Mouse (Mus musculus) heart, adult 9 months (tissue): ENCODE data around the gene Cngb1.
A peak's percentile ranks its signal among the peaks of the same experiment; 100 is the strongest.
"Not testable (repeated sequence)": the region's sequence is repeated elsewhere in the genome, so short reads cannot be mapped to it uniquely, and the experiment has no call there.

Experiments
- DNase-seq, 2 experiments: peaks; one replicate each; pipeline ENCODE4 v3.0.0; 2022; ENCODE audit warnings: low spot score in 2 of 2

The Cngb1 gene

DNA sequence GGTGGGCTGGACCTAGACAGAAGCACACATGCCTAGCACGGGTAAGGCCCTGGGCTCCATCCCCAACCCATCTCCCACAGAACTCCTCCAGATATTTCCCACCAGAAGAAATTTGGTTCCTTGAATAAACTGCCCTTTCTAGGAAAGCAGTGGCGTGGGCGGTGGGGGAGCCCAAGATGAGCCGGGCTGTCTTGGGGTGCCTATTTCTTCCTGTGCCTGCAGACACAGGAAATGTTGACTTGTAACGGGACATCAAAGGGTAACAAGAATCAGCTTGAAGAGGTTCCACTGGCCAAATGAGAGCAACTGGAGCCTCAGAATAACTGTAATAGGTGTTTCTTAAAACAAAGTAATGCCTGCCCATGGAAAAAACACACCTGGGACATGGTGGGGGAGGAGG is 59.1 kb downstream of the Cngb1 start:
- DNase-seq, result no peak

DNA sequence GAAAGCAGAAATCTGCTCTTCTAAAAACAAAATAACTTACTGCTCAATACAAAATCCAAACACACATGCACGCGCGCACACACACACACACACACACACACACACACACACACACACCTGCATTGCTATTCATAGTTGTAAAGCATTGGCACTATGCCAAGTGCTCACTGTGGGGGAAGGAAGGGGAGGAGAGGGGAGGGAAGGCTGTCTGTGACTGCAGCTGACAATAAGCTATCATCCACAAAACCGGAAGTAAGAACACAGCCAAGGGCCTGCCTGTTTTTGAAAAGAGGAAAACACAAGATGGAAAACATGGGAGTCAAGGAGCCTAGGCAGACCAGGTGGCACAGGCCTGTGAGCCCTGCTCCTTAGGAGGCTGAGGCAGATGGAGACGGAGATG is 61.2 kb downstream of the Cngb1 start:
- peak; percentile 69 to 77 for DNase-seq

DNA sequence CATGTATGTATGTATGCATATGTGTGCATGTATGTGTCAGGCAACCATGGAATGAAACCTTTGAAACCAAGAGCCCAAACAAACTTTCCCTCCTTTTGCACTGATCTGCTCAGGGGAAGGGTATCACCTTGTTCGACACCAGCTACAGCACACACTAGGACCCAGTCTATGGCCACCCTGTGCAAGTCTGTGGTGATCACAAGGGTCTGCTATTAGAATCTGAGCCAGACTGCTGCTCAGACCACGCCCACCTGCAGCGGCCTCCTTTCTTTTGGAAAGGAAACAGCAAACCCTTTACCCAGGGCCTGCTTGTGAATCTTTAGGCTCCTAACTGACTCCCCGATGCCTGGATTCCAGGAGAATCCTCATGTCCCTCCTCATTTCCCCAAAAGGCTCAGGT is 62.5 kb downstream of the Cngb1 start:
- no peak for DNase-seq

DNA sequence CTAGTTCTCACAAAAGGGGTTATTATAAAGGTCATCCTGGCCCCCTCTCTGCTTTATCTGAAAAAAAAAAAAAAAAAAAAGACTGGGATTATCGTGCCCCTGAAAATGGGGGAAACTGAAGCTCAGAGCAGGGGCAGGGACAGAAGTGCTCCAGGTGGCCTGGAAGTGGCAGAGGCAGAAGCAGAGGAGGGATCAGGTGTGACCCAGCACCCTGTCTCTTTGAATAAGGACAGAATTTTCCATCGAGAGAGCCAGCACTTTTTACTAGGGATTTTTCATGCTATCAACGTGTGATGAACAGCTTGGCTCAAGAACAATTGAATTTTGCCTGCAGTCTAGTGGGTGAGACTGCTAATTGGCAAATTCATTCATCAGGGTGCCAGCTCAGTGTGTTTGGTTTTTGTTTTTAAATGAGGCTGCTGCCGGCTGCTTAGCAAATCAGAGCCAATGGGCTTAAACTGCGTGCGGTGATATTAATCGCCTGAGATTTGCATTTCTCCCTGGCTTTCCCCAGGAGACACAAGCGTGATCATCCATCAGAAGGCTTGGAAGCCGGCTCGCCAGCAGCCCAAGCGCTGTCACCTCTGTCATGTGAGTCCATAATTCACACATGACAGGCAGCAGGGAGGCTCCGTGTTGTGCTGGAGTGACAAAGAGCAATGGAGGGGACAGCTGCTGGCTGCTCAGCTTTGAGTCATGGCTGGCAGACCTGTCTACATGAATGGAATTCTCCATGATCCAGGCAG is 63.4 kb downstream of the Cngb1 start:
- no peak for DNase-seq

DNA sequence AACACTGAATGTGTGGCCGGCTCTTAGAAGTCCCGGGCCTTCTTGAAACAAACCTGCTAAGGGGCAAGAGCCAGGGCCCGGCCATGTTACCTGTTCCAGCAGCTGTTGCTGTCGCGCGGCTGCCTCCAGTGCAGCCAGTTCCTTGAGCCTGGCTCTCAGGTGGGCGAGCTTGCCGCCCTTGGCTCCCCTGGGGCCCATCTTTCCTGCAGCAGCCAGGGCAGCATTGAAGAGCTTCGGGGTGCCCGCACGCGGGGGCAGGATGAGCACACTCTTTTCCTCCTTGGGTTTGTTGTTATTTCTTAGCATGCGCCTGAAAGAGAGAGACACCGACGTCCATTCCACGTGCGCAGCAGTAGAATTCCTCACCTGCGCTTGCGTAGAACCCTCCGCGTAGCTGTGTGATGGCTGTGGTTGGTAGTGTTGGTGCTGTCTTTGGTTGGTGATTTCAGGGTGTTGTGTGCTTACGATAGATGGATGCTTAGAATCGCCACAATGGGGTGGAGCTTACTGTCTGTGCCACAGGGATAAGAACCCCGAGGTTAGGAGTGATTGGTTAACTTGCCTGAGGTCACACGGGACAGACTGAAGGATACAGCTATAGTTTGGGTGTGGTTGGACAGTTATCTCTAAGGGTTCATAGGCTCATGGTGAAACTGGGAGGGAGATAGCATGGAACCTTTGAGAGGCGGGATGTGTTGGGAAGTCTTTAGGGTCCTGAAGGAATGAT is 64.1 kb downstream of the Cngb1 start:
- no peak for DNase-seq

DNA sequence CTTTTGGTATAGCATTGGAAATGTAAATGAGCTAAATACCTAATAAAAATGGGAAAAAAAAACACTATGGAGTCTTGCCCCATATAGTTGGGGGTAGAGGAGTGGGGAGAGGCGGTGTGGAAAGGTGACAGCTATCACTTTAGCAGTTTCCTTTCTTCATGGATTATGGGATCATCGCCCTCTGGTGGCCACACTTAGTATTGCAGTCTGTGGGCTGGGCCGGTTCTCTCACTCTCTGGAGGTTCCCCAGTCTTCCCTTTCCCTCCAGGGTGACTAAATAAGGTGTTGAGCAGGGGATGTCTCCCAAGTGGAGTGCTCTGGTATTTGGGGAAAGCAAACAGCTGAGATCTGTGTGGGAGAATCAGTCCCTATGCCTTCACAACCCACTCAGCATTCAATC is 70.7 kb downstream of the Cngb1 start:
- peak; percentile 35 to 61 for DNase-seq

DNA sequence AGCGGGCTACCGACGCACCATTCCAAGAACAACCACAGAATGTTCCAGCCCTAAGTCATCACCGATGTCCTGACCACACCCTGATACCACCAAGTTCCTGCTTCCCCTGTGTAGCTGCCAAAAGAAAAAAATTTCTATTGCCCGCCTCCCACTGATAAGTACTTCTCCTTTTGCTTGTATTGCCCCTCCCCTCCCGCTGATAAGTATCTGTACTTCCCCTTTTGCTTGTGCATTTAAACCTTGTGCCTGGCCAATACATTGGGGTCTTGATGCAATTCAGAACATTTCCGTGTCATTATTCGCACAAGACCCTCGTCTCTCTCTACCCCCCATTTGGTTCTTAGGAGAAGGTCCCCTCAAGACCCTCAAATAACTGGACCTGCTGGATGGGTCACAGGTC is 76.3 kb downstream of the Cngb1 start:
- DNase-seq, result not testable (repeated sequence)

DNA sequence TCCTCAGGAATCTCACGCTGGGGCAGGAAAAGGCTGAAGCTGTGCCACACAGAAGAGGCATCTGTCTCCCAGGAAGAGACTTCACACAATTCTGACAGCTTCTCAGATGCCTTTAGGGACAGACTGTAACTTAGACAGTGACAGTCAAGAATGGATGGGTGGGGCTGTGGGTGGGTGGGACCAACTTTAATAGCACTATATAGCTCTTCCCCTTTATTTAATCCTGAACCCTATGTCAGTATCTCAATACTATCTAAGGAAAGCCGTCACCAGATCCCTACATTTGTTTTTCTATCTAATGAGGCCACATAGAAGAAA is 79.3 kb downstream of the Cngb1 start:
- DNase-seq, result no peak

DNA sequence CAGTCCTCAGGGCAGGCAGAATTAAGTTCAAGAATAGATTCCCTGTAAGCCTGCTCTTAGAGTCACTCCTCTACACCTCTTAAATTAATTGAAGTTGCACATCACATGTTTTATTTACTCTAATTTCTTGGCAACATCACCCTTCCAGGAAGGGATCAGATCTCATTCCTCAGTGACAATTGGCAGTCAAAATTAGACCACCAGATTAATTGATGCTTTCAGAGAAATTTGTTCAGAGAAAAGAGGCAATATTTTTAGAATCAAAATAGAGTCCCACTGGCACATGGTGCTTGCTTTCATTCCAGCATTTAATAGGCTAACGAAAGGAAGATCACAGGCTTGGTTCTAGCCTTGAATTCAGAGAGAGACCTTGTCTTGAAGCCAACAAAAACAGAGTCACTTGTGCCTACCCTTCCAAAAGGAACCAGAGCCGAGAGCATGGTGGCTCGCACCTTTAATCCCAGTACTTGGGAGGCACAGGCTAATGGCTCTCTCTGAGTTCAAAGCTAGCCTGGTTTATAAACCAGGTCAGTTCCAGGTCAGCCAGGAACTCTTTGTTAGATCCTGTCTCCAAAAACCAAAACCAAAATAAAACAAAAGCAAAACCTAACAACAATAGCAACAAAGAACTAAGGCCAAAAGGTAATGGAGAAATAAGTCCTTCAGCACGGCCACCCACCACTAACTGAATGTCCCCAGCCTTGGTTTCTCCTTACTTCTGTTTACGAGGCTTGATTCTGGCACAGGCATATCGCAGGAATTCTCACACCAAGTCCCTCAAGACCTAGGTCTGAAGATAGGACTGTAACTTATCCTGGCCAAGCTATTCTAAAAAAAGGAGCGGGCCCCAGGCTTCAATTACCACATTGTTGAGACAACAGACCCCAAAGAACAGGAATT is 79.9 kb downstream of the Cngb1 start:
- DNase-seq, result no peak

DNA sequence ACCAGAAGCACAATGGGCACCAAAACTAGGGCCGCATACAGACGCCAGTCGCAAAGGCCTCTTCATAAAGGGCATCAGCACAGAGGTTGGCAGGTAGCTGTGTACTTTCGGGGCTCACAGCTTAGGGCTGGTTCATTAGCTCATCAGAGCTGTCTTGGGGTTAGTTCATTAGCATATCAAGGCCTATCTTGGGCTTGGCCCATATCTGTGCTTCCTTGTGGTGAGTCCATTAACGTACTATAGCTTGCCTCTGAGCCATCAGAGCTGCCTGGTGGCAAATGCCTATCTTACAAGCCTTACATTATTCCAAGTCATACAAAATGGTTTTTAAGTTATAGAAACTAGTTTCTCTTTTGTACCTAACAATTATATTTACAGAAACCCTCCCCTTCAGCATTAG is 82.4 kb downstream of the Cngb1 start:
- no peak for DNase-seq

DNA sequence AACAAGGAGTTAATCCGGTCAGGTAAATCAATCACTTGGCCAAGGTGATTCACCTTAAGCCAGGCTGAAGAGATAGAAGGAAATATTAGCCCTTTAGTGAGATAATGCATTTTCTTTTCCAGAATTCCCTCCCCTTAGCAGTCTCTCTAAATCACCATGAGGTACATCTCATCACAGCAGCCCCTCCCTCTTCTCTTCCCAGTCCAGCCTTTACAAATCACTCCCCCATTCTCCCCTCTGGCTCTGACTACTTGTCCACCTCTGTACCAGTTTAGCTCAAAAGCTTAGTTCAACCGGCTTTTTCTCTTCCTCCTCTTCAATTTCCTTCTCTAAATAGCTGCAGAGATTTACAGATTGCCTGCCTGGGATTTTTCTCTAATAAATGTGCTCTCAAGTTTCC is 85.3 kb downstream of the Cngb1 start:
- DNase-seq, result no peak

DNA sequence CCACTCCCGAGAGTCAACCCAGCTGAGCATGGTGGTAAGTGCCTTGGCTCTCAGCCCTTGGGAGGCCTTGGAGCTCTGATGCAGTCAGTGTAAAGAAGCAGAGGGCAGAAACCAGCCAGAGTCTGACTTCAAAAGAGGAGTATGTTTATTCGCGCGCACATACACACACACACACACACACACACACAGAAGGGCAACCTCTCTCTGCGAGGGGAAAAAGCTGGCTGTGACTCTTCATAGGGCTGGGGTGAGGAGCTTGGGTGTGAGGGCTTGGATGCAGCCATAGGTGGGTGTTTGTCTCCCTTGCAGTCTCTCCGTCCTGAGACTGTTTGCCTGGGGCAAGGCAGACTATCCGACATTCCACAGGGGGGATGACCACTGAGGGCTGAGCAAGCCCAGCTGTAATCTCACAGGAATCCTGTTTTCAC is 85.8 kb downstream of the Cngb1 start:
- no peak for DNase-seq

DNA sequence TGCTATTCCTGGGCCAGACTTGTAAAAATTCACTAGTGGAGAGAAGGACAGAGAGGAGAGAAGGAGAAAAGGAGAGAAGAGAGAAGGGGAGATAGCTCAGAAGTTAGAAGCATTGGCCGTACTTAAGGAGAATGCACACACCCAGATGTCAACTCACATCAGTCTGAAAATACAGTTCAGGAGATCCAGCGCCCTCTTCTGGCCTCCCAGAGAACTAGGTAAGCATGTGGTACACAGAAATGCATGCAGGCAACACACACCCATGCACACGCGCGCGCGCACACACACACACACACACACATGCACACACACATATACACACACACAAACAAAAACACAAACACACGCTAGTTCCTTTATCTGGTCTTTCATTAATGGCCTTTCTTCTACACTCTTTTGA is 86.8 kb downstream of the Cngb1 start:
- DNase-seq, result no peak

DNA sequence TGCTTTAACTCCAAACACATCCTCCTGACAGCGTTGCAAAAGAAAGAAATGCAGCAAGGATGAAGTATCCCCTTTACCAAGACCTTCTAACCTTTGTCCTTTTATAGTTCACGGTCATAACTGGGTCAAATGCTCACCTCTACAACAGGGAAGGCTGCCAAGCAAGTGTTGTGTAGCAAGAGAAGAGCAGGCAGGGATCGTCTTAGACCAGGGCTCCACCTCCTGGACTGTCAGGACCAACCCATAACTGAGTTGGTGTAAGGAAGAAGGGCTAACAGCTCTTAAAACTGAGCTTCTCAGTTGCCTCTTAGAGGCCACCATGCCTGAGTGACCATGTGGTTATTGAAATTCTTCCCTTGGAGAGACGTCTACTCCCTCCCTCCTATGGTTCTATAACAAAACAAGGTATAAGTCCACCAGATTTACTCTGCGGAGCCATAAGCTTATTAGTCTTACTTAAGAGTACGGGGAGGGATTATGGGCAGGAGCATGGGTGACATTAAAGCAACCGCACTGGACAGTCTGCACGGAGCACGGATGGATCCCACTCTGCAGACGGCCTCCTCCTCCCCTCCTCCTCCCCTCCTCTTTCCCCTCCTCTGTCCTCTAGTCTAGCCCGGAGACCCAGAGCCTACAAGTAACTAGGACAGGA is 90.5 kb downstream of the Cngb1 start:
- DNase-seq, result no peak

DNA sequence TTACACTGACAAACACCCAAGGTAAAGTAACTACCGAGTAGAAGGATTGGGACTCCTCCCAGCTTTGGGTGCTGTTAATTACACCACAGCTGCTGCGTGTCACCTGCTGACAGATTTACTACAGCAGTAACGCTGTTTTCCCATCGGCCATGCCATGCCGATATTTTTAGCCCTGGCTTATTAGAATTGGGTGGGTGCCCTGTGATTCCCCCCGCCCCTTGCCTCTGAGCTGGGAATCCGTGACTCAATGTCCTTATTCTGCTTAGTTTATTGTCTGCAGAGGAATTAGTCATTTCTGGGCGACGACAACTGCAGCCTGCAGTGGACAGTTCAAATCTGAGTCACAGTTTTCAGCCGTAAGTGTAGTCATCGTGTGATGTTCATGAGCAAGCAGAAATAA is 96.5 kb downstream of the Cngb1 start:
- no peak for DNase-seq

DNA sequence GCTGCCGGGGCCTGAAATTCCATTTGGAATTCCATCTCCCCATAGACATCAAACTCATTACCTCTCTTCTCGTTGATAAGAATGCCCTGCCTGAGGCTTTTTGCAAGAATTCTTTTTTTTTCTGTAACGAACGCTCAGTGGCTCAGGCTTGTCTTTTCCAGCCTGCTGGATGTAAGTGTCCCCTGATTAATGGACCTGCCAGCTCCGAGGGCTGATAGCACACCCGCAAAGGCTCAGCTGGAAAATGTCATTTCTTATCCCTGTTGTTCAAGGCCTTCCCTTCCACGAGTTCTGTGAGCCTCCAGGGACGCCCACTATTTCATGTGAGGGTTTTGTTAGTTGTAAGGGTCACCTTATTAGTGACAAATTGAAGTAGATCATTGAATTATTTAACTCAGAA is 100.4 kb downstream of the Cngb1 start:
- DNase-seq, result no peak

DNA sequence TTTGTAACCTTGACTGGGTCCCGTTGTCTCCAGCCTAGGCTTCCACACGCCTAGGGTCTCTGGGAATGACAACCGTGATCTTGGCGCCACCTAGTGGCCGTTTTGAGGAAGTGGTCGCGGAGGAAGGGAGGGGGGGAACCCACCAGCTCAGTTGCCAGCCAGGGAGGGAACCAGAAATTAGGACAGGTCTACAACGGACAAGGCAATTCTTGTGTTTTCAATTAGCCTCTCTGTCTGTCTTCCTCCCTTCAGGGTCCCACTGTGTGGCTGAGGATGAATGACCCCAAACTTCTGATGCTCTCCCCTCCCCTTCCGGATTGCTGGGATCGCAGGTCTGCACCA is 102.4 kb downstream of the Cngb1 start:
- peak; percentile 66 to 71 for DNase-seq

DNA sequence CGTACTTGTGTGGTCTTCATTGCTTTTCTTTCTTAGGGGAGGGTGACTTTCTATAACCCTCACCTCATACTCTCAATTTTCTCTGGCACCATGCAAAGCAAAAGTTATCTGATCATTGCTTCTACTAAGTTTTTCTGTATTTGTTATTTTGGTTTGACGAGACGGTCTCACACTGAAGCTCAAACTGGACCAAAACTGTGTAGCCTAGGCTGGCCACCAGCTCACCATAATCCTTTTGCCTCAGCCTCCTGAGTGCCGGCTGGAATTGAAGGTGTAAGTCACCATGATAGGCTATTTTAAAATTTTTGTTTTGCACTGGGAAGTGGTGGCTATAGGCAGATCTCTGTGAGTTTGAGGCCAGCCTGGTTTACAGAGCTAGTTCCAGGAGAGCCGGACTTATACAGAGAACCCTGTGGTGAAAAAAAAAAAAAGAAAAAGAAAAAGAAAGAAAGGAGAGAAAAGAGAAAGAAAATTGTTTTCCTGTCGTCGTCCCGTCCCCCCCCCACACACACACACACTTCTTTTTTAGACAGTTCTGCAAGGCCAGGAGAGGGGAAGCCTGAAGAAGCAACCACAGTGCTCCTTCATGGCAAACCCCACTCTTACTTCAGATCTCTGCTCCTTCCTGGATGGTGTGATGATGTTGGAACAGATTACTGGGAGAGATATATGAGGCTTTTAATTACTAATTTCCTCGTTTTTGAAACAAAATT is 102.9 kb downstream of the Cngb1 start:
- no peak for DNase-seq

DNA sequence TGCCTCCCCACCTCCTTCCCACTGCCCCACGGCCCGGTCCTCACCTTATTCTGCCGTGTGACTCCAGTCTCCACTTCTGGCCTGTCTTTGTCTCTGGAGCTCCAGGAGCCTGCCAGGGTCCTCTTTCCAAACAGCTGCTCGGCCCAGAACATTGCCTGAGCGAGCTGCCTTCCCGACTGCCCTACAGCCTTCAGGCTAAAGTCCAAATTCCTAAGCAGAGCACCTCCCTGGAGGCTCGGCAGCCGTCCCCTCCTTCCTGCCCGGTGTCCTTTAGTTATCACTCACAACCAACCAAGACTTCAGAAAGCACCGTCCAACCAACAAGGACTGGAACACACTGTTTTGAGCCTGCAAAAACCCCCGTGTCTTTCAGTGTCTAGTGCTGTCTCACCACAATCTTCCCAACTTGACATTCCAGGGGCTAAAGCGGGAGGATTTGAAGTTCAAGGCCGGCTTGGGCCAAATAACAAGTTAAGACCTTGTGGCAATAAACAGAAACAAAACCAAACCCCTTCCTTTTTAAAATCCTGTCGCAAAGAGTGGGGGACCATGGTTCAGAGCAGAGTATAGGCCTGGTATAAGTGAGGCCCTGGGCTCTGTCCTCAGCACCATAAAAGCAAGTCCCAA is 103.6 kb downstream of the Cngb1 start, which contains the start of gene Kifc3:
TSS of gene Kifc3 (minus strand) at position 164 of the 627 bp plus-strand sequence.
- DNase-seq, result no peak

DNA sequence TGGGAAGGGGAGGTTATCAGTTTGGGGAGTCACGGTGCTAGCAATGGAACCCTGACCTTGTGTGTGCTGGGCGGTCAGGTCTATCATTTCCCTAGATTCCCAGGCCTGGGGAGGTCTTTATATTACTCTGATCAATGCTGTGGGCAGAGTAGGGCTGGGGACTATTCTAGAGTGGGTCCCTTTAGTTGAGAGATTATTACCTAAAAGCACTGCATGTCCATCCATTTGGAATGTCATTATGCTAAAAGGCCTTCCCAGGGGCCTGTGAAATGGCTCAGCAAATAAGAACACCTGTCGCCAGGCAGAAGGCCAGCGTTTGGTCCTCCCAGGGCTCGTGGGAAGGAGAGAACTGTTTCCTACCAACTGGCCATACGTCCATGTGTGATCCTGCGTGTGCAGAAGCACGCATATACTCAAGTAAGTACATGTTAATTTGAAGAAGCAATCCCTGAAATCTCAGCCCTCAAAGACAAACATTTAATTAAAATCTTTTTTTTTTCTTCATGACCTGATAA is 104.3 kb downstream of the Cngb1 start:
- DNase-seq, result no peak

DNA sequence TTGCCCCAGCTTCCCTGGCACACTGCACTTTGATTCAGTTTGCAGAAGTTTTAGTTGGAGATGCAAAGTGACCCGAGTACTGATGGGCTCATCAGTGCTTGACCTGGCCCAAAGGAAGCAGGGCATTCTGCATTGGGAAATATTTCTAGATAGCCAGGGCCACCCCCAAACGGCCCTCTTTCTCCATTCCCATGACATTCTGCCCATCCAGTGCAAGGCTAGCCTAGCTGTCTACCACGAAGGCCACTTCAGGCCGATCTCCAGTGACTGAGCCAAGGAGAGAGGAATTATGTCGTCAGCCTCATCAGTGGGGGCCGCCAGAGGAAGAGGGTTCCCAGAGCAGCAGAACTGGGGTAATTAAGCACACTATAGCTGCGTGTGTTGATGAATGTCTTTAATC is 104.9 kb downstream of the Cngb1 start:
- no peak for DNase-seq
